Mouse (Mus musculus): ENCODE results near the gene Mpped2.

Gene Mpped2

DNA sequence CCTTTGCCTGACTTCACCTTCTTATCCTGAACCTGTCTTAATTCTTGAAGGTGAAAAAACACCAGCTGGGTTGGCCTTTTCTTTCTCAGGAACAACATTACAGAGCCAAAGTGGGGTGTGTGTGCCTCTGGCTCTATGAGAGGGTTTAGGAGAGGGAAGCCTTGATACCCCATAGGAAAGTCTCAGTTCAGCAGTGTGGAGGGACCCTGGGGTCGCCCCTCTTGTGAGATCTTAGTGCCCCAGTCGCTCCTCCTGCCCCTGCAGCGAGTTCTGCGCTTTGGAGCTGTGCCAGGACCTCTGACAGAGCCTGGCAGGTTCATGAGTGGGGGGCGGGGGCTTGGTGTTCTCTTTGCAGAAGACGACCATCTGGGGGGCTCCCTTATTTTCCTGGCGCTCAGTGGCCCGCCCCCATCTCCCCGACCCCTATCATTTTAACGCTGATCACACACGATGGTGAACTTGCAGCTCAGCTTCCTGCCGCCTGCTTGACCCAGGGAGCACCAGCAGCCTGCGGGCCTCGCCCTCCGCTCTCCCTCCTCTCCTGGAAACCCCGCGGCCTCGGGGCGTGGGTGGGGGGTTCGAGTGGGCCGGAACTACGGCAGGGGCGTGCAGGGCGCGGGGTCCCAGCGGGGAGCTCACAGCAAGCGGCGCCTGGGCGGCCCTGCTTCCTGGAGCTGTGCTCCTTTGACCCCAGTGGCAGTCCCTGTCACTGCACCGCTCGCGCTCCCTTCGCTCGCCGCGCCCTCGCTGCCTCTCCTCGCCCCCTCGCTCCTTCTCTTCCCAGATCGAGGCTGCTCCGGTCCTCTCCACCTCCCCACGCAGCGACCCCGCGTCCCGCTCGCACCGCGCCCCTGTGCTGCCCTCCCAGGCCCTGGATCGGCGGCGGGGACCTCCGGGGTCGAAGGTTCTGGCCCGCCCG lies at the start of gene Mpped2:
TSS of gene Mpped2 (plus strand) at position 487 of the 919 bp plus-strand sequence.
- in situ Hi-C loops (cut with MboI, MseI): loop anchor here in 1 of 2 experiments (25.0 kb wide), 1 partner anchor 1106 kb away; no protein-coding TSS in a partner anchor

DNA sequence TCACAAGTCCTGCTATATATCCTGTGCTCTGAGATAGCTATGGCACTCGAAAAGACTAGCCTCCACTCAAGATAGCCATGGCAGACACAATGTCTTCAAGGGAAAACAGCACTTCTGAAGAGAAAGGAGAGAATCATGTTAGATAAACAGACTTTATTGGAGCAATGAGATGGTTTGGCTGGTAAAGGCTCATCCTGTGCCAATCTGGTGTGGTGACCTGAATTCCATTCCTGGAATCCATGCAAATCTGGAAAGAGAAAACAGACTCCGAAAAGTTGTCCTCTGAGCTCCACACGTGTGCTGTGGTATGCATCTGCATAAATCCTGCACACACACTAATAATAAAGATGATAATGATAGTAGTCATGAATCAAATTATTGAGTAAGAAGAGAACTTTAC lies 48.3 kb upstream of the Mpped2 start:
- in situ Hi-C loops (cut with MboI, MseI): no loop called here

DNA sequence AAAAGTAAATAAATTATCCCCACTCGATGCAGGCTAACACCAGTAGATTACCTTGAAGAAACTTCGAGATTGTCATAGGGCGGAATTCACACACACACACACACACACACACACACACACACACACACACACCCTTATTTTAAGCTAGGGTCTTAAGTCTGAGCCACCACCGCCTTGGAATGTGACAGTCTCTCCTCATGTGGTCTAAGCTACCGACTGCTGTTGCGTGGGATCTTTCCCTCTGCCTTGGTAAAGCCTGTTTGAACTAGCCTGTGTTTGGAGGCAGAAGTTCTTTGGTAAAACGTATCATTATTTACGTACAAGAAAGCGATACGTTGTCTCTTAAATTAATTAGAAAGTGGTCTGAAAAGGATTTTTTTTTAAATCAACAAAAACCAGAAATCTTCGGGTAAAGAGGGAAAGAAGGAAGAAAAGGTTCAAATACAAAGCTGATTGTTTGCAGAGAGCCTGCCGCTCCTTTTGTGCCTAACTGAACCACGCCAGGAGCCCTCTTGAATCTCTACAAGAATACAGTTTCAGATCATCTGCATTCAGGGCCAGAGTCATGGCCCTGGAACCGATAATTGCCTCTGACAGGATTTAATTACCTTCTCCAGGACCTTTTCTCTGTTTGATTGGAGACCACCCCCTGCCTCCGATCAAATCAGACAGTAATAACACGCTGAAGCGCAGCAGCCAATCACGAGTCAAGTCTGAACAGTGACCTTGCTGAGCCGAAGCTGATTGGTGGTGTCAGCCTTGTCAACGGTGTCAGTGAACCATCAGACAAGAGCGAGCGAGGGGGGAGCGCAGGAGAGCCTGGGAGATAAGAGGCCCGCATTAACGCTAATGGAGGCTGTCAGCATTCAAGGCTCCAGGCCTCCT lies 43.1 kb upstream of the Mpped2 start:
- in situ Hi-C loops (cut with MboI, MseI): no loop called here

DNA sequence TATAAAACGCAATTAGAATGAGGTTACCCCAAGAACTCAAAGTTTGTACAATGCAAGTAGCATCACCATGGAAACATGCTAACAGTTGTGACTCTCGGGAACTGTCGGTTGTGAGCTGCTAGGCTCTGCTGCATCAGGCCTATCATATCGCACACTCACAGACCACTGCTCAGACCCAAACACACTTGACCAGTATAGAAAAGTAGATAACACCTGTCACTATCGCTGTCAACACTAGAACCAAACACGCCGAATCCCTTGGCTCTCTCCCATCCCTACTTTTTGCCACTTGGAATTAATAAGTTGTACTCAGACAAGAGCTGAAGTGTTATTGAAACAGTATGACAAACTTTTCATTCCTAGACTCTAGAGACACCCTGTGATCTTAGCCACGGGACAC lies 40.9 kb upstream of the Mpped2 start:
- in situ Hi-C loops (cut with MboI, MseI): no loop called here

DNA sequence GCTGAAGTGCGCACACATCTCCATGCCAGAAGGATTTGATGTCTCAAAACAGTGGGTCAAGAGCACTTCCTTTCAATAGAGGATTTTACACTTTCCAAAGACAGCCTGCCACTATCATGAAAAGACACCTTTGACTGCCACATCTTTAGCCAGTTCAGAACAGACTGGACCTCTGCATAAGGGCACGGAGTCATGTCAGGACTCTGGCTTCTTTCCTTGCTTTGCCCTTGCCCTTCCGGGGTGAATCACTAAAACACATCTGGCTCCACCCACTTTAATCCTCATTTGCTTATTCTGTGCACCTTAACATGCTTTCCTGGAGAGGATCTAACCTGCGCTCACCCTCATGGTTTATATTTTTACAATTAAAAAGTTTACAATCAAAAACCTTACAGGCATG lies 40.3 kb upstream of the Mpped2 start:
- in situ Hi-C loops (cut with MboI, MseI): no loop called here

DNA sequence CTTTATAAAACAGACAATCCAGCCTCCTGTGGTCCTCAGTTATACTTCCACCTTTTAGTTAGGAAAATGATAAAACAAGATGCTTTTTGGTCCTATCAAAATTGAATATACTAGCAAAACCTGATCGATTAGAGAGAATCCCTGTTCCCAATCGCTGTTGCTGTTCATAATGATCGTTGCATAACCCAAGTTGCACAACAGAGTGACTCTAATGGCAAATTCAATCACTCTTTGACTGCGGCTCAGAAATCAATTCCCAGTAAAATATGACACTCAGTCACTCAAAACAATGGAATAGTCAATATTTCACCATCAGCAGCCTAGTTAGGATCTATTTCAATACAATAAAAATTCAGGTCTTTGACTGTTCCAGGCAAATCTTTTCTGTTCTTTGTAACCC lies 39.8 kb upstream of the Mpped2 start:
- in situ Hi-C loops (cut with MboI, MseI): no loop called here

DNA sequence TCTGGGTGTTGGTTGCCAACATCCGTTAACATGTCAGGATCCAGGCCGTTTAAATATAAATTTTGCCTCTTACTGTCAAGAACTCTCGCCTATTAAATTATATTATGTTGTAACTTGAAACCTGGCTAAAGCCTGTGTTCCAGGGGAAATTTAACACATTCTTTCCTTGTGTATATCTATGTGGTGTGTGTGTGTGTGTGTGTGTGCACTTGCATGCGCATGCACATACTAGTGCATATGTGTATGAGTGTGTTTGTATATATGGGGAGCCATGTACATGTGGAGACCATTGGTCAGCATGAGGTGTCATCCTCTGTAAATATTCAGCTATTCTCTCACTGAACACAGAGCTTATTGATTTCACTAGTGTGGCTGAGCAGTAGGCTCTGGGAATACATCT lies 37.8 kb upstream of the Mpped2 start:
- in situ Hi-C loops (cut with MboI, MseI): no loop called here

DNA sequence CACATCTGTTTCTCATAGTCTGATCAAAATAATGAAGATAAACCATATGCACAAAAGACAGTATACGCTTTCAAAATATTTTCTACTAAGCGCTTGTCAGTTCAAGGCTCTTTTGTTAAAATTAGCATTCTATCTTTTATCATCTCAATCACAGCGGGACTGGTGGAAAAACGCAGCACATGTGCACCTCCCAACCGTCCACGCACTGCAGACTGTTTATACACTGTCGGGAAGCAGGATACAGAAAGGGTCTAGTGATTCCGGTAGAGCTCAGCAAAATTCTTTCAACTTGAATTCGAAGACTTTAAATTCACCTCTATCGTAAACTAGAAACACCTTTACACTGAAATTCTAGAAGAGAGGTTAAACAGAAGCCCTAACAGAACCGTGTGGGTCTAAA lies 27.8 kb upstream of the Mpped2 start:
- in situ Hi-C loops (cut with MboI, MseI): no loop called here

DNA sequence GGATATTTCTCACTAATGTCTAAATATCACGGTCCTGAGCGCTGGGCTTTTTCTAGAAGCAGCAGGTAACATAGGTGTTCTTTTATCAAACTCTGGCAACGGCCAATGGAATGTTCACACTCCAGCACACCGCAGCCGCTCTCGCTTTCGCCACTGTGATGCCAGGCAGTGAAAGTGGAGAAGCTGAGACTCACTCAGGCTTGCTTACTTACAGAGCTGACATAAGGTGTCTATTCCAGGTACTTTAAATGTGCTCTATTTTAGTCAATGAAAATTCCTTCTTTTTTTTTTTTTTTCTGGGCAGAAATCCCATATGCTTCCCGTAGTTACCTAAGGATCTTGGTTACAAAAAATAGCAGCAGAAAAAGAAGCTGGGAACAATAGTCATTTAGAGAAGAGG lies 18.8 kb upstream of the Mpped2 start:
- in situ Hi-C loops (cut with MboI, MseI): no loop called here

DNA sequence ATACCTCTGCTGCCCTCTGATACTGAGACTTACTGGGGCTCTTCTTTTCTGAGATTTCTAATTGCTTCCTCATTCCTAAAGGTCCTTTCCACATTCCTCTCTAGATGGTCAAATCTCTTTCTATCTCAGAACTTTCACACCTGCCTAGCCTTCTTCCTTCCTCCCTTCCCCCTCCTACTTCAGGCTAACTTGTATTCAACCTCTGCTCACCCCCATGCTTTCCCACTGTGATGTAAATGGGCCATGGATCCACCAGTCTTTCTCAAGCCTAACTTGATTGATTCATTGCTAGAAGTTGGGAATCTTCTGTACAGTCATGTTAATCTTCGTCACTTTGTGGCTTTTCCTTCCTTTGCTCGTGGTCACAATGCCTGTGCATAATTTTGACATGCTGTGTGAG lies 15.6 kb upstream of the Mpped2 start:
- in situ Hi-C loops (cut with MboI, MseI): loop anchor here in 1 of 2 experiments (25.0 kb wide), 1 partner anchor 1090 kb away; no protein-coding TSS in a partner anchor

DNA sequence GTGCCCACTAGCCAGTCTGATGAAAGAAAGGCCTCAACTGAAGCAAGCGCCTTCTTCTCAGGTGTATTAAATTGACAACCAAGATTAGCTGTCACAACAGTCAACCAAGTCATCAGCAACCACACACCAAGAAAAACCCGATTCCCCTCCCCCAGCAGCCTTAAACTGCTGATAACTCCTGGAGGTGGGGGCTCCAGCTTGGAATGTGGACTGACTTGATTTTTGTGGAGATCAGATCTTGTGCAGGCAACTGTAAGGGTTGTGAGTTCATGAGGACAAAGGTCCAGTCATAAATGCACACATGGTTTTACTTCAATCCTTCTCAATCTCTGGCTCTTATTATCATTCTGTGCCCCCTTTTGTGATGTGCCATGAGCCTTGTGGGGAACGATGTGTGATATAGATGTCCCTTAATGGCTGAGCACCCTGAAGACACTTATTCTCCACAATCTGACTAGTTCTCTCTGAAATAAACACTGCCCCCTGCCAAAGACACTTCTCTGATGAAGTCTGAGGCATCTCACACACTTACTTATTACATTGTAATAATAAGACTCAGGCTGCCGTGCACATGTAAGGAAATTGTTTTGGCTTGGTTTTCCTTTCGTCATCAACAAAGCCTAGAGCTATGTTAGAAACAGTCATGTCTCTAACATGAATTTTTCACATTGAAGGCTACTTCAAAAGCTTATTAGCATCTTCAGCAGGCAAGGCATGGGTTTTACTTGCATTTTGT lies 13.2 kb upstream of the Mpped2 start:
- in situ Hi-C loops (cut with MboI, MseI): loop anchor here in 1 of 2 experiments (25.0 kb wide), 1 partner anchor 1093 kb away; no protein-coding TSS in a partner anchor

DNA sequence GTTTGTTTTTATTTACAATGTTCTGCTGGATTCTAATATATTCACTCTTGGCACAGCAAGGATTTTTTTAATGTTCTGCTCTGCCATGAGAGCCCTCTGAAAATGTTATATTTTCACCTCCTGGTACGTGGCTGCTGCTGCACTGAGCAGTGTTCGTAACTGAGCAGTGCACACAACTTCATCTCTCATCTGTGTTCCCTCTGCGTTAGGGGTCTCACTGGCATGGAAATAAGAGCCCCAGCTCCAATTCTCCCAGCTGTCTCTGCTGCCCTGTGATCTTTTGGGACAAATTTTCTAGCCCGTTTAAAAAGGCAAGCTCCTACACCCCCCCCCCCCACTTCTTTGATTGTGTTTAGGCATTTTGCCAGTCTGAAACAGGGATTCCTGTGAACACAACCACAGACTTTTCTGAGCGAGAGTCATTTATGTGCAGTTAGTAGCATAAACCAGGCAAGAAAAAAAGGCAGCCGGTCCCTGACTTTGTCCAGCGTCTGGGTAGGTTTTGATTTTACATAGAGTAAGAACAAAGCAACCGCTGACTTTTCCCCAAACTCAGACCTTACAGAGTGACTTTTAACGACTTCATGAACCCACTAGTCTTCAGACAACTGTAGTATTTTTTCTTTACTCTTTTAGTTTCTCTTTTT lies 9.8 kb upstream of the Mpped2 start:
- in situ Hi-C loops (cut with MboI, MseI): loop anchor here in 1 of 2 experiments (25.0 kb wide), 1 partner anchor 1096 kb away; no protein-coding TSS in a partner anchor

DNA sequence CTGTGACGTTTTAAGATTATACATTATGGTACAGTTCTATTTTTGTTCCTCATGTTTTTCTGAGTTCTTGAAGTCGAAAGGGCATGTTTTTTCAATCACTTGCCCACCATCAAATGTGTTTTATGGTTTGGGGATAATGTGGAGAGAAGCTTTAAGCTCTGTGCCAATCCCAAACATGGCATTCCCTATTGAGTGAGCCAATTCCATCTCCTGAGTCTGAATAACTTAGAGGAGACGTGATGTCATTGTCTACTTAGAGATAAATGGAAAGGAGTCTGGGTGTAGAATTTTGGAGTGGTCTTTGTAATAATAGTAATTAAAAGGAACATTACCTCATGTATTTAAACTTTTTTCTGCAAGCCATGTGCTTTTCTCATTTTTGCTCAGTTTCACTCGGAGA lies 9.2 kb upstream of the Mpped2 start:
- in situ Hi-C loops (cut with MboI, MseI): loop anchor here in 1 of 2 experiments (25.0 kb wide), 1 partner anchor 1097 kb away; no protein-coding TSS in a partner anchor

DNA sequence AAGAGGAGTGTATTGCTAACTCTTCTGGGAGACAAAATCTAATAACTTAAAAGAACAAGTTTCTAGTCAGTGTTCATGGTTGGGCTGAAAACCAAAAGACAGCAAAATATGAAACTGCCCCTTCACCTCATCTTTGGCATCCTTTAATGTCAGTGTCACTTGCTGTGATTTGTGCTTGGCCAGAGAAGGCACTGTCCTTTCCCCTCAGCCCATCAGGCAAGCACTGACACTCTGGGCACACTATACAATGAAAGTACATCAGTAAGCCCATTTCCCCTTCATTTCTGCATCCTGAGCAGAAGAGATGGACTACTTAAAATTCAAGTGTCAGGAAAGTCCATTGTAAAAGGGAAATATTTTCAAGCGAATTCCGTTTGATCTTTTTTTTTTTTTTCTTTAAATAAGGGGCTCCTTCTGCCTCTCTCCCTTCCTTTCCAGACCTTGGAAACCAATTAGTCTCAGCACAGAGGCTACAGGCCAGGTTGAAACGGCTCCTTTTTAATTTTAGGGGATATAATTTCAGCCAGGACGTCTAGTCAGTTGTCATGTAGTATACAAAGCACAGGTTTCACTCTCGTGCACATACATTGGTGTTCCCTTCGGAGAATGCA lies 1.2 kb upstream of the Mpped2 start:
- in situ Hi-C loops (cut with MboI, MseI): loop anchor here in 1 of 2 experiments (25.0 kb wide), 1 partner anchor 1105 kb away; no protein-coding TSS in a partner anchor

DNA sequence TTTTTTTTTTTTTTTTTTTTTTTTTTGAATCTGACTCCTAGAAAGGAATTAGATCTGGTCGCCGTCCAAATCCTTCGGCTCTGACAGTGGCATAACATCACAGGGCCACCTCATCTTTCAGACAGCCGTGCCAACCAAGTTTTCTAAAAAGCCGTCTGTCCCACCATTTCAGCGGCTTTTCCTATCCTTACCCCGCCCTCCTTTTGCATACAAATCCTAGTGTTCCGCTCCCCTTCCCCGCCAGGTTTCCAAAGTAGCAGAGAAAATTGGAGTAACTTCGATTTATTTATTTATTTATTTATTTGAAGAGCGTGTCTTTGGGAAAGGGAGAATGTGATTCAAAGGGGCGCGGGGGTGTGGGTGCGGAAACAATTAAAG lies 675 bp upstream of the Mpped2 start:
- in situ Hi-C loops (cut with MboI, MseI): loop anchor here in 1 of 2 experiments (25.0 kb wide), 1 partner anchor 1105 kb away; no protein-coding TSS in a partner anchor

DNA sequence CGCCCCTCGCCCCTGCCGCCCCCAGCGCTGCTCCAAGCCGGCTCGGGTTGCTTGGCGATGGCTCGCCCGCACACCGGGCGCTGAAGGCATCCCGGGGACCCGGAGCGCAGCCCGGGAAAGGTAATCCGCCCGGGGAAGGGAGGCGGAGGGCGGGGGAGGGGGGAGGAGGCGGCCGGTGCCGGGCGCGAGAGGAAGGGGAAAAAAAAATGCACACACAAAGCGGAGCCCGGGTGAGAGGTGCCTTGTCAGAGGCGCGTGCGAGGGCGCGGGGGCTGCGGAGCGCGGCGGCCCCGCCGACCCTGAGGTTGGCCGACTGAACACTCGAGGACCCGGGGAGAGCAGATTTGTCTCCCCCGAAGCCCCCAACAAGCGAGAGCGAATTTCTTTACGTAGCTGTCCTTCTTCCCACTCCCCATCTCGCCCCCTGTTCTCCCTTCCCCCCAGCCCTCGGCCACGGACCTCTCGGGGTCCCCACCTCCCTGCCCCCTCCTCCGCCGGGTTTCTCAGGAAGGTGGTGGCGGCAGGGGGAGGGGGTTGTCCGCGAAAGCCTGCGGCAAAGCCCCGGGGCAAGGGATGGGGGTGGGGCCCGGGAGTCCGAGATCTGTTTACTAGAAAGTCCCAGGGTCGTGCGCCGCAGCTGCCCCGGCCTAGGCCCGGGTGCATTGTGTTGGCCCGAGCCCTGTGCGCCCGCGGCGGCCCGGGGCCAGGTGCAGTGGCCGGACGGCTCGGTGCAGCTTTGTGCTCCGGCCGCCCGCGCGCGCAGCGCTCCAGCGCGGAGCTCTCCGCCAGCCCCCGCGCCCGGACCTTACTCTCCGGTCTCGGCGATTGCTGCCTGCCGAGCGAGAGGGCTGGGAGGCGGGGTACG lies 865 bp downstream of the Mpped2 start:
- in situ Hi-C loops (cut with MboI, MseI): loop anchor here in 1 of 2 experiments (25.0 kb wide), 1 partner anchor 1107 kb away; no protein-coding TSS in a partner anchor

DNA sequence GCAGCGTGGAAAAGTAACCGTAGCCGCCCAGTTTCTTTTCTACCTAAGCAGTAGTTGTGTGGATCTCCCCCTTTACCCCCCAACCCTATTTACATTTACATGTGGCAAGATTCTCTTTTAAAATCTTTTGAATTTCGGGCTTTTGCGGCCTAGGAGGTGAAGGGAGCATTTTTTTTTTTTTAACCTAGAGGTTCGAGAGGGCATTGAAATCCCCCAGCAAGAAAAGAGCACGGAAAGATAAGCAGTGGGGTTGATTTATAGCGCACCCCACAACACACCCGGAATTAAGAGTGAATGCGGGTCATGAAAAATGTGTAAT lies 1.5 kb downstream of the Mpped2 start:
- in situ Hi-C loops (cut with MboI, MseI): loop anchor here in 1 of 2 experiments (25.0 kb wide), 1 partner anchor 1107 kb away; no protein-coding TSS in a partner anchor

DNA sequence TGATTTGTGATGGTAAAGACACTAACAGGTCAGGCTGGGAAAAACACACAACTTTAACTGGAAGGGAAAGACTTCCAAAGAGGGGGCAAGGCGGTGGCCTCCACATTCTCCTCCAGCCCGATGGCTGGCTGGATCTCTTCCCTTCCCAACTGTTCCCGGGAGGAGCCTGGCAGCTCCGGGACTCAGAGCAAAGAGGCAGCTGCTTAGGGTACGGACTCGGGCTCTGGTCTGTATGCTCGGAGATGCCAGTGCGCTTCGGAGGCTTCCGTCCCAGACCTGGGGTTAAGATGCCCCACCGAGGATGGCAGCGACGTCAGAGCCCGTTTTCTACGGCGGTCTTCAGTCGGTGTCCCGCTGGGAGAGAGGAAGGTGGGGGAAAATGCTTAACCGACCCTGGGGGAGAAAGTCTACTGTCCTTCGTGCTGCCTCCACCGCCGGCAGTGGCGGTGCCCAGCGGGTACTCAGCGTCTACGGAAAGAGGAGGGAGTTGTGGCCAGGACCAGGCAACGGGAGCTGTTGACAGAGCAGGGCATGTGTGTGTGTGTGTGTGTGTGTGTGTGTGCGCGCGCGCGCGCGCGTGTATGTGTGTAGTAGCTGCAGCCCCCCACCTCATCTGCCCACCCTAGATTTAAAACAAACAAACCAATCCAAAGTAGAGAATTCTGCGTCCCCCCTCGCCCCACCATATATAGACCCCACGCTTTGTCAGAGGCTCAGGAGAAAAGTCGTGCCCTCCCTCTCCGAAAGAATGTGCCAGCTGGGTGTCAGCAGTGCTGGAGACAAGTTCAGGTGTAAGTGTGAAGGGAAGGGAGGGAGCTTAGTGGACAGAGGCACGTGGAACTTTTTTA lies 2.0 kb downstream of the Mpped2 start:
- in situ Hi-C loops (cut with MboI, MseI): loop anchor here in 1 of 2 experiments (25.0 kb wide), 1 partner anchor 1108 kb away; no protein-coding TSS in a partner anchor
